Mouse (Mus musculus): ENCODE measurements at regions not wholly inside any gene's neighbourhood (a gene's known extent, or its start where the extent isn't known, plus 50 kb on each side); places are given as distances from the start of the nearest gene placed in this dataset.

DNA sequence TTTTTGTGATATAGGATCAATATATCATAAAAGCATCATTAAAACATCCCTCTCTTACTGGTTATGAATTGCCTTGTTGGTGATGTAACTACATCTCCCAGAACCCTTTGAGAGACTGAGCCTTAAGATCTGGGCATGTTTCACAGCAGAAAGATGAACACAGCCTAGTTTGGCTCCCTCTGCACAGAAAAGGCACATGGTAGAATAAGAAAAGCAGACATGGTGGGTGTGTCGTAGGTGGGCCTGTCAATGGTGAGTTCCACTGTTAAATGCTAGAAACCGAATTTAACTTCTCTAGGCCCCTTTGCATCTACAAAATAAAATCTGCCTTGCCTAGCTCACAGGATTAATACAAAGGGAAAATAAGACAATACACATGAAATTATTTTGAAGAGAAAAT, 343.3 kb upstream of the Smarca2 start:
- no peak overlapping the region for H3K27ac ChIP-seq (ENCODE audit: low read length)
- H3K9ac ChIP-seq (replicated peaks; ENCODE audit: low read depth, low read length): no peak overlapping the region
- H3K4me1 ChIP-seq (replicated peaks; ENCODE audit: control insufficient read depth, insufficient read depth, low read length): 0 out of 2 replicates have a peak, but pooled peaks cover 8% of the 10 kb centered on the region
- no peak for ATAC-seq
- H3K27me3 ChIP-seq (replicated peaks; ENCODE audit: control insufficient read depth, insufficient read depth, low read length): no peaks in the 10 kb centered on the region
- no peak overlapping the region for H3K4me2 ChIP-seq (ENCODE audit: low read length)
- 87% methylated on average over 2 of the region's 2 CpGs for WGBS
- H3K4me3 ChIP-seq (replicated peaks; ENCODE audit: low read length): no peak overlapping the region
- H3K9me3 ChIP-seq (ENCODE audit: control insufficient read depth, low read length): no peaks in the 10 kb centered on the region
- no peaks in the 10 kb centered on the region for H3K36me3 ChIP-seq (ENCODE audit: control insufficient read depth, insufficient read depth)

GRCm38 (mm10) chr19:26296360-26296759, 308.5 kb upstream of the Smarca2 start:
- H3K27me3 ChIP-seq (replicated peaks; ENCODE audit: control insufficient read depth, insufficient read depth, low read length): no peaks in the 10 kb centered on the region
- H3K4me3 ChIP-seq (replicated peaks; ENCODE audit: low read length): no peak overlapping the region
- 90% methylated on average over 6 of the region's 6 CpGs for WGBS
- H3K4me2 ChIP-seq (ENCODE audit: low read length): no peak overlapping the region
- H3K9ac ChIP-seq (replicated peaks; ENCODE audit: low read depth, low read length): no peak overlapping the region
- H3K9me3 ChIP-seq (ENCODE audit: control insufficient read depth, low read length): no peaks in the 10 kb centered on the region
- H3K27ac ChIP-seq (ENCODE audit: low read length): no peak overlapping the region
- no peaks in the 10 kb centered on the region for H3K4me1 ChIP-seq (replicated peaks; ENCODE audit: control insufficient read depth, insufficient read depth, low read length)
- no peak for ATAC-seq
- H3K36me3 ChIP-seq (ENCODE audit: control insufficient read depth, insufficient read depth): no peaks in the 10 kb centered on the region

DNA sequence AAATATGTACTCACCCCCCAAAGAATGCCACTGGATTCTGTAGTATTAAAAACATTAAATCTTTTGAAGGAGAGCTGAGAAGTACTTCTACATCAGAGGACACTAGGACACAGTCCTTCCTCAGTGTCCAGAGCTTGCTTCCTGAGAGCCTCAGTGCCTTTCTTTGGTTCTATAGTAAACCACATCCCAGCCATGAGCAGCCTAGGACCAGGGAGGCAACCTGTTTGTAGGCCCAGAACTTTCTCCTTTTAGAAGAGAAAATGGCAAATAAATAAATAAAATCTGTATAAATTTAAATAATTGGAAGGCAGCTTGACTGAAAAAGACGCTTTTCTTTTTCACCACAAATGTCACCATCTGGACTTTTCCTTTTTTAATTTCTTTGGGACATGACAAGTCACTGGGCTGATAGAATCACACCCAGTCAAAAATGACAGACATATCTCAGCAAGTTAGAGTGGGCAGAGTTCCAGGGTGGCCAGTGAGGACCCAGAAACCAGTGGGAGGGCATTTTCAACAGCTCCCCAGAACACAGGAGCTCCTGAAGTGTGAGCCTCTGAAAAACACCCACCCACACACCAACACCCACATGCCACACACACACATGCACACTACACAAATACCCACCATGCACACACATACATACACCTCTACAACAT, 296.2 kb upstream of the Smarca2 start:
- no peak overlapping the region for H3K4me3 ChIP-seq (replicated peaks; ENCODE audit: low read length)
- peak; percentile 81 for ATAC-seq
- H3K9me3 ChIP-seq (ENCODE audit: control insufficient read depth, low read length): no peaks in the 10 kb centered on the region
- no peaks in the 10 kb centered on the region for H3K27me3 ChIP-seq (replicated peaks; ENCODE audit: control insufficient read depth, insufficient read depth, low read length)
- no peaks in the 10 kb centered on the region for H3K36me3 ChIP-seq (ENCODE audit: control insufficient read depth, insufficient read depth)
- H3K27ac ChIP-seq (ENCODE audit: low read length): no peak overlapping the region
- H3K9ac ChIP-seq (replicated peaks; ENCODE audit: low read depth, low read length): no peak overlapping the region
- H3K4me1 ChIP-seq (replicated peaks; ENCODE audit: control insufficient read depth, insufficient read depth, low read length): 0 out of 2 replicates have a peak, but pooled peaks cover 3% of the 10 kb centered on the region
- no peak overlapping the region for H3K4me2 ChIP-seq (ENCODE audit: low read length)
- WGBS: 56% methylated on average over 1 of the region's 1 CpGs

DNA sequence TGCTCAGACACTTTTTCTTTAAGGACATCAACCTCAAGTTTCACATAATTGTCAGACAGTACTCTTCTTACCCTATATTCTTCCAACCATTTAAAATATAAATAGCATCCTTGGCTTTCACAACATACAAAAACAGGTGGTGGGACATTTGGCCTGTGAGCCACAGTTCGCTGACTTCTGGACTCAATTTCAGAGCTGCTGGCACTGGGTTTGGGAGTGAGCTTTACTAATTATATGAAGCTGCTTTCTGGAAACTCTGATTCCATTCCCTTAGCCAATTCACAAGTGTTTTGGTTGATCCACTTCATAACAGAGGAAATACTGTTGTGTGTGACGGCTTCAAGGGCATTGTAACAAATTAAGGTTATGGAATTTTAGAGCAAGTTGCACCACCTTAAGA, 285.9 kb upstream of the Smarca2 start:
- Histone ChIP-seq H3K36me3 (ENCODE audit: control insufficient read depth, insufficient read depth) (no peaks in the 10 kb centered on the region), H3K4me3 (replicated peaks; ENCODE audit: low read length) (no peak overlapping the region), H3K27ac (ENCODE audit: low read length) (no peak overlapping the region), H3K9ac (replicated peaks; ENCODE audit: low read depth, low read length) (no peak overlapping the region), H3K27me3 (replicated peaks; ENCODE audit: control insufficient read depth, insufficient read depth, low read length) (no peaks in the 10 kb centered on the region), H3K4me2 (ENCODE audit: low read length) (no peak overlapping the region), H3K4me1 (replicated peaks; ENCODE audit: control insufficient read depth, insufficient read depth, low read length) (no peaks in the 10 kb centered on the region), H3K9me3 (ENCODE audit: control insufficient read depth, low read length) (no peaks in the 10 kb centered on the region)
- ATAC-seq: no peak; the same call in 1 of the 2 replicates
- WGBS: 67% methylated on average over 2 of the region's 2 CpGs

DNA sequence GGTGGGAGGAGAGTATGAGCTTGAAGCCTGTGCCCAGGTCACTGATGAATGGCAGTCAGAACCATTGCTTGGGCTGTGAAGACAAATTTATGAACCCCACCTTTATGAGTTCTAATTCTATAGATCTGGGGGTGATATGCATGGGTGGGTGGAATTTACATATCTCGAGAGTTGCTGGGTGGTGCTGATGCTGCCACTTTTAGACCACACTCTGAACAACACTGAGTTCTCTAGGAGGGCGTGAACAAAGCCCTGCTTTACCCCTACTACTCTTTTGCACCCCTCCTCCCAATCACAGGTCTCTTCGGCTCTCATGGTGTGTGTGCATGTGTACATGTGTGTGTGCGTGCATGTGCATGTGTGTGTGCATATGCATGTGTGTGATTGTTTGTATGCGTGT, 281.2 kb upstream of the Smarca2 start:
- Histone ChIP-seq H3K36me3 (ENCODE audit: control insufficient read depth, insufficient read depth) (no peaks in the 10 kb centered on the region), H3K9me3 (ENCODE audit: control insufficient read depth, low read length) (no peaks in the 10 kb centered on the region), H3K4me1 (replicated peaks; ENCODE audit: control insufficient read depth, insufficient read depth, low read length) (no peaks in the 10 kb centered on the region), H3K27ac (ENCODE audit: low read length) (no peak overlapping the region), H3K27me3 (replicated peaks; ENCODE audit: control insufficient read depth, insufficient read depth, low read length) (no peaks in the 10 kb centered on the region), H3K4me3 (replicated peaks; ENCODE audit: low read length) (no peak overlapping the region), H3K9ac (replicated peaks; ENCODE audit: low read depth, low read length) (no peak overlapping the region), H3K4me2 (ENCODE audit: low read length) (no peak overlapping the region)
- WGBS: 86% methylated on average over 5 of the region's 5 CpGs
- ATAC-seq: no peak

DNA sequence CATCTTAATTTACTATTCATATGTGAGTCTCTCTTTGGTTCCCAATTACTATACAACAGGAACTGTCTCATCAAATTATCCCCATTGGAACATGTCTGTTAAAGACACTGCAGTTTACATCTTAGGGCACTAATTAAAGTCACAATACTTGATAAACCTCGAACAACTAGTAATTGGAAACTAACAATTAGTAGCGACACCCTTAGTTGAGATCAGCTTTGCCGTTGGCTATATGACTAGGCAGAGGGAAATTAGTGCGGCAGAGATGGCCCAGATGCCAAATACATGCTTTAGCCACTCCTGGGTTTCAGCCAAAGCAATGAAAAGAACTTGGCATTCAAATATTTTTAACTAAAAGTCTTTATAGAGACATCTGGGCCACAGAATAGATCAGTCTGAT, 265.7 kb upstream of the Smarca2 start:
- Histone ChIP-seq H3K4me2 (ENCODE audit: low read length) (no peak overlapping the region), H3K36me3 (ENCODE audit: control insufficient read depth, insufficient read depth) (no peaks in the 10 kb centered on the region), H3K4me1 (replicated peaks; ENCODE audit: control insufficient read depth, insufficient read depth, low read length) (peaks cover 10% of the 10 kb centered on the region), H3K4me3 (replicated peaks; ENCODE audit: low read length) (no peak overlapping the region), H3K9ac (replicated peaks; ENCODE audit: low read depth, low read length) (no peak overlapping the region), H3K27ac (ENCODE audit: low read length) (peak overlapping the region; percentile 18; the same call in 1 of the 2 replicates), H3K27me3 (replicated peaks; ENCODE audit: control insufficient read depth, insufficient read depth, low read length) (no peaks in the 10 kb centered on the region), H3K9me3 (ENCODE audit: control insufficient read depth, low read length) (no peaks in the 10 kb centered on the region)
- peak; percentile 68 for ATAC-seq
- WGBS: 27% methylated on average over 4 of the region's 4 CpGs

DNA sequence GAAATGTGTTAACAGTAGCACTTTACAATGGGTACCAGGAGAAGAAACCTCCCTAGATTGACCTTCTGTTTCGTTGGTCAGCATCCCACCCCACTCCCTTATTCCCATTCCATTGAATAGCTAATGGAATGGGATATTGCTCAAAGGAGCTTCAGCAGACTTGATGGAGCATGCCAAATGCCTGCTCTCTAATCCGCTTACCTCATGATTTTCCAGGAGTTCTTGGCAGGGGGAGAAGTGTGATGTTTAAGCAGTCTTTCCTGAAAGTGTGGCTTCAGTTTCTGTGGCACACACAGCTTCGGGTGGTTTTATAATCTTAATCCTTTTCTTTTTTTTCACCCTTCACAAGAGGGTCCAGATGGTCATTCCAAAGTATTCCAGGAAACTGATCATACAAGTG, 264.7 kb upstream of the Smarca2 start:
- Histone ChIP-seq H3K4me1 (replicated peaks; ENCODE audit: control insufficient read depth, insufficient read depth, low read length) (peaks cover 10% of the 10 kb centered on the region), H3K9ac (replicated peaks; ENCODE audit: low read depth, low read length) (no peak overlapping the region), H3K4me2 (ENCODE audit: low read length) (no peak overlapping the region), H3K27me3 (replicated peaks; ENCODE audit: control insufficient read depth, insufficient read depth, low read length) (no peaks in the 10 kb centered on the region), H3K36me3 (ENCODE audit: control insufficient read depth, insufficient read depth) (no peaks in the 10 kb centered on the region), H3K27ac (ENCODE audit: low read length) (no peak overlapping the region), H3K4me3 (replicated peaks; ENCODE audit: low read length) (no peak overlapping the region), H3K9me3 (ENCODE audit: control insufficient read depth, low read length) (no peaks in the 10 kb centered on the region)
- peak; percentile 84 for ATAC-seq
- 13% methylated on average over 3 of the region's 3 CpGs for WGBS

DNA sequence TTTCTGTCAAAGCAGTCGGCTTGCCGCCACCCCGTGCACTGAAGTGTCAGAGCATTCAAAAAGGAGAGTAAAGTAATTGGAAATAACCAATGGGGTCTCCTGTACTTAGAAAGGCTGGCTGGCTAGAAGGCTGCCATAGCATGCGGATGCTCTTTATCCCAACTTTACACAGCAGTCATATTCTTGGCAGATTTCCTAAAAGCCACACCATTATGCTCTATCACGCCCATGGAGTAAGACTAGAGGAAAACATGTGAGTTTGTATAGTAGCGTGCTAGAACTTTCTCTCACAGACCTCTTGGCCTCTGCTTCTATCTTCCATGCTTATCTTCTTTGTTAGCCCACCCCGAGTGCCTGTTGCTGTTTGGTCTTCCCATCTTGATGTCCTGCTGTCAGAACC, 249.8 kb upstream of the Smarca2 start:
- H3K9me3 ChIP-seq (ENCODE audit: control insufficient read depth, low read length): no peaks in the 10 kb centered on the region

DNA sequence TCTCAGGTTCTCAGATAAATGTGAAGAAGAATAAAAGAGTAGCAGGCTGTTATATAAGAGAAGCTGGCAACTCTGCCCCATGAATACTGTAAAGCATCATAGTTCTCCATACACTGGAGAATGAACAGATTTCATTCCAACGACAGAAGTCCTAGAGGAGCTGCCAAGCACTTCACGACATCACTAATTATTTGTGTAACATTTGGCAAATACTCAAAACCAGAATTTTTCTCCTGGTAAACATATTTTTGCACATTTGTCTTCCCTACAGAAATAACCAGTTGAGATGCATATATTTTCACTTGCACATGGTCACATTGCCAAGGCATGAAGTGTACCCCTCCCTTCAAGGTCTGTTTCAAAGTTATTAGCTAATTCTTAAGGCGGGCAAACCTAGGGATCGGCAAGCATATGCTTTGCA, 220.9 kb upstream of the Smarca2 start:
- H3K27ac ChIP-seq (ENCODE audit: low read length): peak overlapping the region; percentile 83
- no peaks in the 10 kb centered on the region for H3K36me3 ChIP-seq (ENCODE audit: control insufficient read depth, insufficient read depth)
- H3K27me3 ChIP-seq (replicated peaks; ENCODE audit: control insufficient read depth, insufficient read depth, low read length): no peaks in the 10 kb centered on the region
- no peaks in the 10 kb centered on the region for H3K9me3 ChIP-seq (ENCODE audit: control insufficient read depth, low read length)
- H3K4me1 ChIP-seq (replicated peaks; ENCODE audit: control insufficient read depth, insufficient read depth, low read length): peaks cover 16% of the 10 kb centered on the region
- H3K4me2 ChIP-seq (ENCODE audit: low read length): no peak overlapping the region
- no peak overlapping the region for H3K9ac ChIP-seq (replicated peaks; ENCODE audit: low read depth, low read length)
- H3K4me3 ChIP-seq (replicated peaks; ENCODE audit: low read length): no peak overlapping the region
- 44% methylated on average over 4 of the region's 4 CpGs for WGBS
- peak; percentile 78 for ATAC-seq

More for the DNA sequence above, 249.8 kb upstream of the Smarca2 start:
- H3K4me1 ChIP-seq (replicated peaks; ENCODE audit: control insufficient read depth, insufficient read depth, low read length): 0 out of 2 replicates have a peak, but pooled peaks cover 2% of the 10 kb centered on the region
- WGBS: 80% methylated on average over 7 of the region's 7 CpGs
- 0 out of 2 replicates have a peak overlapping the region, but pooled peaks have one; percentile 4 for H3K27ac ChIP-seq (ENCODE audit: low read length)
- ATAC-seq: no peak
- no peaks in the 10 kb centered on the region for H3K36me3 ChIP-seq (ENCODE audit: control insufficient read depth, insufficient read depth)
- no peak overlapping the region for H3K4me3 ChIP-seq (replicated peaks; ENCODE audit: low read length)
- H3K27me3 ChIP-seq (replicated peaks; ENCODE audit: control insufficient read depth, insufficient read depth, low read length): no peaks in the 10 kb centered on the region
- H3K4me2 ChIP-seq (ENCODE audit: low read length): no peak overlapping the region
- H3K9ac ChIP-seq (replicated peaks; ENCODE audit: low read depth, low read length): no peak overlapping the region

DNA sequence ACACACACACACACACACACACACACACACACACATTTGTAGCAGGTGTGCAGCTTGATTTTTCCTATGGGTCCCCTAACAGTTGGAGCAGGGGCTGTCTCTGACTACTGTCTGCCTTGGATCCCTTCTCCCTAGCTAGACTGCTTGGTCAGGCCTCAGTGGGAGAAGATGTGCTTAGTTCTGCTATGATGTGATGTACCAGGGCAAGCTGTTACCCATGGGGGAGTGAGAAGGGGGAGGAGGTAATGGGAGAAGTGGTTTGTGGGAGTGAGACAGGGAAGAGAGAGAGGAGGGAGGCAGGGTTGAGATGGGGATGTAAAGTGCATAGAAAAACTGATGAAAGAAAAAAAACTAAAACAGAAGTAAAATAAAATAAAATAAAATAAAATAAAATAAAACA, 218.8 kb upstream of the Smarca2 start:
- no peaks in the 10 kb centered on the region for H3K27me3 ChIP-seq (replicated peaks; ENCODE audit: control insufficient read depth, insufficient read depth, low read length)
- no peak overlapping the region for H3K4me3 ChIP-seq (replicated peaks; ENCODE audit: low read length)
- no peak overlapping the region for H3K9ac ChIP-seq (replicated peaks; ENCODE audit: low read depth, low read length)
- ATAC-seq: no peak
- H3K4me1 ChIP-seq (replicated peaks; ENCODE audit: control insufficient read depth, insufficient read depth, low read length): peaks cover 16% of the 10 kb centered on the region
- no peaks in the 10 kb centered on the region for H3K36me3 ChIP-seq (ENCODE audit: control insufficient read depth, insufficient read depth)
- no peak overlapping the region for H3K4me2 ChIP-seq (ENCODE audit: low read length)
- H3K27ac ChIP-seq (ENCODE audit: low read length): no peak overlapping the region
- no peaks in the 10 kb centered on the region for H3K9me3 ChIP-seq (ENCODE audit: control insufficient read depth, low read length)
